Mouse (Mus musculus) ES-E14 (cell line): Measurements from ENCODE around the gene Lrrn1.

Experiments used
- HCFC1 ChIP-seq: IDR thresholded peaks from 2 replicates; pipeline ENCODE4 v1.6.1; 2012; ENCODE audit warnings: low read length, inconsistent platforms, borderline replicate concordance; ENCODE audit not compliant: insufficient read depth
- ZC3H11A ChIP-seq: IDR thresholded peaks from 2 replicates; pipeline ENCODE4 v1.6.1; 2012; ENCODE audit warnings: low read depth, mild to moderate bottlenecking, inconsistent platforms, low read length, borderline replicate concordance

- no peak for TF ChIP-seq HCFC1
- TF ChIP-seq ZC3H11A = no peak
Observed at GRCm38 (mm10) chr6:107530621-107531285, 1.2 kb downstream of the Lrrn1 start.
